Mouse (Mus musculus) E14TG2a.4 (cell line): ENCODE measurements at regions not wholly inside any gene's neighbourhood (a gene's known extent, or its start where the extent isn't known, plus 50 kb on each side); places are given as distances from the start of the nearest gene placed in this dataset.

ENCODE experiments used
- H3K27me3 ChIP-seq: 2 replicates; pipeline ENCODE4 v1.6.1; 2014; ENCODE audit warnings: low read length, control low read depth; ENCODE audit not compliant: insufficient read depth
- H3K36me3 ChIP-seq: 2 replicates; pipeline ENCODE4 v1.6.1; 2014; ENCODE audit warnings: low read length, control low read depth; ENCODE audit not compliant: insufficient read depth
- H3K4me1 ChIP-seq: replicated peaks from 2 replicates; pipeline ENCODE4 v1.6.1; 2014; ENCODE audit warnings: low read depth, low read length, control low read depth
- H3K4me3 ChIP-seq: replicated peaks from 2 replicates; pipeline ENCODE4 v1.5.1; 2014; ENCODE audit warnings: mild to moderate bottlenecking, low read length
- H3K9me3 ChIP-seq: 2 replicates; pipeline ENCODE4 v1.6.1; 2014; ENCODE audit warnings: low read length, control low read depth
- CTCF ChIP-seq: conservative IDR thresholded peaks from 2 replicates; pipeline ENCODE4 v1.5.1; 2014; ENCODE audit warnings: low read length
- NANOG ChIP-seq: IDR thresholded peaks from 2 replicates; pipeline ENCODE4 v1.6.1; 2014; ENCODE audit warnings: borderline replicate concordance, low read length, mixed read lengths
- POU5F1 ChIP-seq: IDR thresholded peaks from 2 replicates; pipeline ENCODE4 v1.6.1; 2014; ENCODE audit warnings: low read length, borderline replicate concordance

DNA sequence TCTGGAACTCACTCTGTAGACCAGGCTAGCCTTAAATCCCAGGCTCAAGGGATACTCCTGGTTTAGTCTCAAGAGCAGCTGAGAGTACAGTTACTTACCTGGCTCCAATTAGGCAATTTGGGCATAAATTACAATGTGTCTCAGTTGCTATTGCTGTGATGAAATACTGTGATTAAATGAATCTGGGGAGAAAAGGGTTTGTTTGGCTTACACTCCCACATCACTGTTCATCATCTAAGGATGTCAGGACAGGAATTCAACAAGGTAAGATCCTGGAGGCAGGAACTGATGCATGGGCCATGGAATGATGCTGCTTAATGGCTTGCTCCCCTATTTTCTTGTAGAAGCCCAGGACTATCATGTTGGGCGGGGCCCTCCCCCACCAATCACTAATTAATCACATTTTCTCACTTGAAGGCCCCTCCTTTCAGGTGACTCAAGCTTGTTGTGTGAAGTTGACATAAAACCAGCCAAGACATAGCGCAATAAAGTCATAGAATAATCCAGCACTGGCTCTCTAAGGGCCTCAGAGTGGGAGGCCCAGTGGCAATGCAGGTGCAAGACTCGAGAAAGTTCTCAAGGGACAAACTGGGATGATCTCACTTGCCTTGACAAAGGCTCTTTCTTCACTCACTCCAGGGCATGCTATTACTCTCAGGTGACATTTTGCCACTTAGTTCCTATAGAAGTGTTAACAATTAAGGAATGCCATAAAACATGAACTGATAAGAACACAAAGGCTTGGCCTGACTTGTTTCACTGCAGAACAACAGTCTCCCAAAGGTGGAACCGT lies 85.4 kb upstream of the Barx2 start:
- TF ChIP-seq NANOG = no peak
- no peak for TF ChIP-seq POU5F1
- no peak for TF ChIP-seq CTCF
- Histone ChIP-seq H3K36me3 (no peaks in the 10 kb centered on the region), H3K9me3 (no peaks in the 10 kb centered on the region), H3K27me3 (peaks cover 32% of the 10 kb centered on the region), H3K4me1 (peaks cover 79% of the 10 kb centered on the region), H3K4me3 (no peak overlapping the region)

DNA sequence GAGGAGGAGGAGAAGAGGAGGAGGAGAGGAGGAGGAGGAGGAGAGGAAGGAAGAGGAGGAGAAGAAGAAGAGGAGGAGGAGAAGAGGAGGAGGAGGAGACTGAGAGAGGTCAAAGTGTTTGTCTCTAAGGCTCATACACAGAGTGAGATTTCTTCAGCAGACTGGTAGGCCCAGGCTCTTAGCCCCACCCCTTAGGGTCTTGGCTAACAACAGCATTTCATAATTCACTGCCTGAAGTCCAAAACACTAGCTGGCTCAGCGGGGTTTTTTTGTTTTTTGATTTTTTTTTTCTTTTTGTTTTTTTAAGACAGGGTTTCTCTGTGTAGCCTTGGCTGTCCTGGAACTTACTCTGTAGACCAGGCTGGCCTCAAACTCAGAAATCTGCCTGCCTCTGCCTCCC lies 86.5 kb upstream of the Barx2 start:
- Histone ChIP-seq H3K4me1 (peaks cover 72% of the 10 kb centered on the region), H3K27me3 (peaks cover 35% of the 10 kb centered on the region), H3K9me3 (no peaks in the 10 kb centered on the region), H3K36me3 (no peaks in the 10 kb centered on the region), H3K4me3 (no peak overlapping the region)
- no peak for TF ChIP-seq POU5F1
- TF ChIP-seq NANOG = no peak
- no peak for TF ChIP-seq CTCF

- H3K27me3 ChIP-seq = peaks cover 25% of the 10 kb centered on the region
- no peaks in the 10 kb centered on the region for H3K9me3 ChIP-seq
- no peak overlapping the region for H3K4me3 ChIP-seq
- peaks cover 49% of the 10 kb centered on the region for H3K4me1 ChIP-seq
- no peak for TF ChIP-seq POU5F1
- peak; percentile 49; the same call in 1 of the 2 replicates for TF ChIP-seq NANOG
- no peaks in the 10 kb centered on the region for H3K36me3 ChIP-seq
Measured at GRCm38 (mm10) chr9:32002924-32003323, 89.7 kb upstream of the Barx2 start.

DNA sequence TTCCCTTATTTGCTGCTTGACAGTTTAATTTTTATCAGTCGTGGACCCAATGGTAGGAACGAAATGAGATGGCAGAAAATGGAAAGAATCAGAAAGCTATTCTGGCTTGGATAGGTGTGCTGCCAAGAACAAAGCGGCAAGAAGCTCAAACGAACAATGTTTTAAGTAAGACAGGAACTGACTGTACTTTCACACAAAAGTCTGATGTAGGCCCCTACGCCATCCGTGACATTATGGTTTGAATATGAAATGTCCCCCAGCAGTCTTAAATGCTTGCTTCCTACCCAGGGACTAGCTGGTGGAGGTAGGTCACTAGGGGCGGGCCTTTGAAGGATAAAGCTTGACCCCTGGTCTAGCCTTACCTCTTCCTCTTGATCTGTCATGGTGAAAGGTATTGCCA lies 90.5 kb upstream of the Barx2 start:
- Histone ChIP-seq H3K4me3 (no peak overlapping the region), H3K27me3 (peaks cover 17% of the 10 kb centered on the region), H3K36me3 (no peaks in the 10 kb centered on the region), H3K4me1 (peaks cover 41% of the 10 kb centered on the region), H3K9me3 (no peaks in the 10 kb centered on the region)
- TF ChIP-seq CTCF (no peak), POU5F1 (no peak), NANOG (no peak)

- Histone ChIP-seq H3K9me3 (no peaks in the 10 kb centered on the region), H3K27me3 (peaks cover 10% of the 10 kb centered on the region; the same call in 1 of the 2 replicates), H3K4me1 (peaks cover 43% of the 10 kb centered on the region), H3K4me3 (no peak overlapping the region), H3K36me3 (no peaks in the 10 kb centered on the region)
- TF ChIP-seq POU5F1 = no peak
- TF ChIP-seq CTCF = no peak
- no peak for TF ChIP-seq NANOG
Measured at GRCm38 (mm10) chr9:32005348-32005747, 92.1 kb upstream of the Barx2 start.

DNA sequence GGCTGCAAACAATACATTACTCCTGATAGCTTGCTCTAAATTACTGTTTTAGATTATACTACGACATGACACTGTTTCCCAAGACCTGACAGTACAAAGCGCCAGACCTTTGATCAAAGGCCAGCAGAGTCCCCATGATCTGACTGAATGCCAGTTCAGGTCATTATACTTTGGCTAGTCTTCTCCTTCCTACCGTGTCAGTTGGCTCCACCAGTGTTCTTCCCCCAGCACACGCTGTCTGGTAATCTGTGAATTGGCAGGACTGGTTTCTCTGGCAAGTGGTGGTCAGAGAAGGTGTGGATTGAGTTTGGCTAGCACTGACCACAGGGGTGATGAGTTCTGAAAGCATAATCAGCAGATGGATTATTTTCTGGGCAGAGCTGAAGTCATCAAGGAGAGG lies 93.1 kb upstream of the Barx2 start:
- Histone ChIP-seq H3K4me3 (no peak overlapping the region), H3K9me3 (no peaks in the 10 kb centered on the region)
- TF ChIP-seq POU5F1 (no peak), NANOG (no peak), CTCF (no peak)

GRCm38 (mm10) chr9:32010953-32011770 lies 97.9 kb upstream of the Barx2 start:
- peaks cover 27% of the 10 kb centered on the region for H3K4me1 ChIP-seq
- TF ChIP-seq NANOG (no peak), POU5F1 (no peak), CTCF (no peak)

More for the DNA sequence above, 93.1 kb upstream of the Barx2 start:
- Histone ChIP-seq H3K27me3 (peaks cover 9% of the 10 kb centered on the region; the same call in 1 of the 2 replicates), H3K36me3 (no peaks in the 10 kb centered on the region), H3K4me1 (peaks cover 51% of the 10 kb centered on the region)

GRCm38 (mm10) chr9:32016286-32016685 lies 99.7 kb upstream of the Arhgap32 start:
- Histone ChIP-seq H3K36me3 (no peaks in the 10 kb centered on the region), H3K9me3 (0 out of 2 replicates have a peak, but pooled peaks cover 5% of the 10 kb centered on the region), H3K27me3 (peaks cover 5% of the 10 kb centered on the region), H3K4me3 (no peak overlapping the region), H3K4me1 (peaks cover 17% of the 10 kb centered on the region)
- TF ChIP-seq POU5F1 (no peak), CTCF (no peak), NANOG (no peak)

More at GRCm38 (mm10) chr9:32010953-32011770, 97.9 kb upstream of the Barx2 start:
- no peaks in the 10 kb centered on the region for H3K36me3 ChIP-seq
- 0 out of 2 replicates have a peak, but pooled peaks cover 5% of the 10 kb centered on the region for H3K9me3 ChIP-seq
- 0 out of 2 replicates have a peak overlapping the region, but pooled peaks have one; percentile 11 for H3K4me3 ChIP-seq
- H3K27me3 ChIP-seq = no peaks in the 10 kb centered on the region

DNA sequence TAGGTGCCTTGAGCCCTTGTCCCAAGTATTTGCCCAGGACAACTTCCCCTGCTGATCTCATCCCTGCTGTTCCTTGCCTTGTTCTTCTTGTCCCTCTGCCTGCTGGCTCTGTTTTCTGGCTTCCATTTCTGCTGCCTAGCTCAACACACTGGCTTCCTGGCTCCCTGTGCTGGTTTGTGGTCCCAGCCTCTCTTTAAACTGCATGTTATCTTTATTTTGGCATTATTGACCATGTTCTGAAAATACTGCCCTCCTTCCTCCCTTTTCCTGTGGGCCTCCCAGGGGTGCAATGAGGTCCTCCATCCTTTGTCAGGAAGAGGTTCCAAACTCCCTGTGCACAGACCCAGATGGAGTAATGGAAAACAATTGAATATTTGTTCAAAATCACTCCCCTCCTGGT lies 97.9 kb upstream of the Arhgap32 start:
- H3K9me3 ChIP-seq = 0 out of 2 replicates have a peak, but pooled peaks cover 5% of the 10 kb centered on the region
- peaks cover 5% of the 10 kb centered on the region for H3K27me3 ChIP-seq
- H3K36me3 ChIP-seq = no peaks in the 10 kb centered on the region
- TF ChIP-seq POU5F1 (no peak), NANOG (no peak), CTCF (no peak)
- H3K4me3 ChIP-seq = no peak overlapping the region
- H3K4me1 ChIP-seq = peaks cover 15% of the 10 kb centered on the region
